Mouse (Mus musculus) spleen, adult 12 weeks (tissue): Measurements from ENCODE around the gene Dicer1.

ENCODE experiments used
- DNase-seq: peaks from one replicate; pipeline ENCODE4 v3.0.0; 2022; ENCODE audit warnings: low spot score

Gene Dicer1

GRCm38 (mm10) chr12:104677371-104677924 lies 74.3 kb downstream of the Dicer1 start:
- DNase-seq, result no peak

GRCm38 (mm10) chr12:104676535-104677370 lies 75.0 kb downstream of the Dicer1 start:
- no peak for DNase-seq

GRCm38 (mm10) chr12:104672976-104673375 lies 78.8 kb downstream of the Dicer1 start:
- DNase-seq, result no peak

DNA sequence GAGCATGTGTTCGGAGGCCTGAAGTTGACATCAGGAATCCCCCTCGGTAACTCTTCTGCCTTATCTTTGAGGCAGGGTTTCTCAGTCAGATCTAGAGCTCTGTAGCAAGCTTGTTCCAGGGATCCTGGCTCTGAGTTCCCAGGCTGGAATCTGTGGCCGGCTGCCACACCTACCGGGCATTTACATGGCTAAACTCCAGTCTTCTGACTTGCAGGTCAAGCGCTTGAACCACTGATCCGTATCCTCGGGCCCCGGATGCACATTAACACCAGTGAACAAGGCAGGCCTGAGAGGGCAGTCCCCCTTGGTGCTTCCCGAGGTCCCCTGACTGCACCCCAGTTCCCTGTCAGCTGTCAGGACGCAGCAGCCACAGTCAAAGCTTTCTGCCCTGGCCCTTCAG lies 79.3 kb downstream of the Dicer1 start:
- DNase-seq, result no peak

DNA sequence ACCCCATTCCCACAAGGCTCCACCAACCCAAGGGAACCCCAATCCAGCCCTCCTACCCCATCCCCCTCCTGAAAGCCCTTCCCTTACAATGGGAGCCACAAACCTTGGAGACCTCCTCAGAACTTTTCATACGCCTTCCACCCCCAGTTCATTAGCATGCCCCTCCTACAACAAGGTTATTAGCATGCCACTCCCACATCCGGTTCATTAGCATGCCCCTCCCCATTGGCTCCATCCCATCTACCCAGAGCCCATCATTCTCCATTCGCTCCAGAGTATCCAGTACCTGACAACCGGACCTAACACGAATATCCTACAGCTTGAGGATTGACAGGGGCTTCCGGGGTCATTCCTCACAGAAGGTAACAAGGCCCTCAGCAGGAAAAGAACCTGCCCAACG lies 83.9 kb downstream of the Dicer1 start:
- no peak for DNase-seq

DNA sequence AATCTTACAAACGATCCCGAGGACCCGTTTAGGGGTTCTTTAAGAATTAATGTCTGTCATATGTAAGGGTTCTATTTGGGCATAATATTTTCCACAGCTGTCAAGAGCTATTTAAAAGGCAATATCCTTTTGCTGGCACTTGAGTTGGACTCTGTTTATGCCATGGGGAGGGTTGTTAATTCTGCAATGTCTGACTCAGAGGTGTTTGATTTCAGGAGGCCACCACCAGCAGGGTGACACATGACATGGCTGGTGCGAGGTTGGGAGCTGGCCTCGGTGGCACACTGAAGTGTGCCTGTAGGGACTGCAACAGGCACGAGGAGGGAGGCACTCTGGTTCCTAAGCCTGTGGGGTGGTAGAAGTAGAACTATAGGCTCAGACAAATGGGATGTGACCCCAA lies 85.8 kb downstream of the Dicer1 start:
- no peak for DNase-seq

GRCm38 (mm10) chr12:104665521-104665920 lies 86.2 kb downstream of the Dicer1 start:
- no peak for DNase-seq

DNA sequence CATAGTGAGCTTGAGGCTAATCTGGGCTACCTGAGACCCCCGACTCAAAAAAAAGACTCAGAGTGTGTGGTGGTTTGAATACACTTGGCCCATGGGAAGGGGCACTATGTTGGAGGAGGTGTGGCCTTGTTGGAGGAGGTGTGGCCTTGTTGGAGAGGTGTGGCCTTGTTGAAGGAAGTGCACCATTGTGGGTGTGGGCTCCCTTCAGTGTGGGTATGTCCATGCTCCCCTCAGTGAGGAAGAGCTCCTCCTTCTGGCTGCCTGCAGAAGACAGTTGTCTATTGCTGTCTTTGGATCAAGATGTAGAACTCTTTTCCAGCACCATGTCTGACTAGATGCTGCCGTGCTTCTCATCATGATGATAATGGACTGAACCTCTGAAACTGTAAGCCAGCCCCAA lies 95.6 kb downstream of the Dicer1 start:
- no peak for DNase-seq

DNA sequence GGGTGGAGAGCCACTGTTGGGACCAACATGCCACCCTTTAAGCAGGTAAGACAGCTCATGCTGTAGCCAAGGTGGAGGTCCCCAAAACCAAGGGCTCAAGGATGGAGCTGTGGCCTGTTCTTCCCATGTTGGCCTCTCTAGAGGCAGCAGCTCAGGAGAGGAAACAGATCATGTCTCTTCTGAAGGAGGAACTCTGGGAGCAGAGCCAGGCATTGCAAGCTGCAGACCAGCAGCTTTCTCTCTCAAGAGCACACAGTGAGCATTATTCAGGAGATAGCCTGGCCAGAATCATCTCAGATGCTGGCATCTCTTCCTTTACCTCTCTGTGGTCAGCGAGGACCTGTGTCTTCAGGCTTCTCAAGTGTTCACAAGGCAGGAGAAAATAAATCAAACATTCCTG lies 96.7 kb downstream of the Dicer1 start:
- no peak for DNase-seq

- no peak for DNase-seq
These were observed 99.7 kb downstream of the Dicer1 start for GRCm38 (mm10) chr12:104652021-104652420.

DNA sequence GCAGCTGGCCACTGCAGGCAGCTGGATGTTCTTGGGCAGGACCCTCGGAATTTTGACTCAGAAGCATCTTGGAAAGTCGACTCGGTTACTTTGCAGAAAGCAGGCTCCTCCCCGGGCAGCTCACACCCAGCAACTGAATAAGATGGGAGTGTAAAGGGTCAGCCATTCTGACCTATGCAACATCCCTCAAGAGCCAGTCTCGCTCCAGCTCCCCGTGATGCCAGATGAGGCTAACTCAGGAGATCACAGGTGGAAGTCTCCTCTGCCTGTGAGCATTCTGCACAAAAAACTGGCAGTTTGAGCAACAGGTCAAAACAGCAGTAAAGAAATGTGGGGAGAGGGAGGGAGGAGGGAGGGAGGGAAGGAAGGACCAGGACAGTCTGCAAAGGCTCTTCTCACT lies 100.5 kb downstream of the Dicer1 start:
- DNase-seq, result no peak

DNA sequence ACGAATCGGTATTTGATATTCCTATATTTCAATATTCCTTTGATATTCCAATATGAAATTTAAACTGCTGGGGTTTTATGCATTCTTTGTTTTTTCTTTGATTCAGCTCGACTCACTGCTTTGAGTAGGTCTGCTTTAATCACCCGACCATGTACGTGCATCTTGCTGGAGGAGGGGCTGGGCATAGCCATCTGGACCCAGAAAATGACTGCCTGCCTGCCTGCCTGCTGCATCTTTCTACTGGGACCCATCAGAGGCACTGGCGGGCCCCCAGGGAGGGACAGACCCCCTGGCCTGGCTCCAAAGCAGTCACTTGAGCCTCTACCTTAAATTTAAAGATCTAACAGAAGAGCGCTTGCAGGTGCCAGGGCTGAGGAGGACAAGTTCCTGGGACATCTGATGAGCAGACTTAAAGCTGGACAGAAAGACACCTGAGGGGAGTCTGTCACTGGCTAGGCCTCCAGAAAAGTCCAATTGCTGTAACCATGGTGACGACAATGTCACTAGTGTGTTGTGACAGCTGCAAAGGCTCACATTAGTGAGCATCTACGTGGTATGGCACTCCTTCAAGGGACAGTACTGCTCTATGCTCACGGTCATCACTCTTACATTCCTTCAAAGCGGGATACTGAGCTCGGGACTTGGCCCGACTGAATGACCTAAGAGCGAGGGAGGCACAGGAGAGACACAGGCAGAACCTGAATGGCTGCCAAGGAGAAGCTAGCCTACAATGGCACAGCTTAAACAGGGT lies 101.1 kb downstream of the Dicer1 start:
- no peak for DNase-seq

- no peak for DNase-seq
These were observed 103.4 kb downstream of the Dicer1 start for GRCm38 (mm10) chr12:104648366-104648765.

GRCm38 (mm10) chr12:104642337-104642736 lies 109.4 kb downstream of the Dicer1 start:
- DNase-seq, result no peak

DNA sequence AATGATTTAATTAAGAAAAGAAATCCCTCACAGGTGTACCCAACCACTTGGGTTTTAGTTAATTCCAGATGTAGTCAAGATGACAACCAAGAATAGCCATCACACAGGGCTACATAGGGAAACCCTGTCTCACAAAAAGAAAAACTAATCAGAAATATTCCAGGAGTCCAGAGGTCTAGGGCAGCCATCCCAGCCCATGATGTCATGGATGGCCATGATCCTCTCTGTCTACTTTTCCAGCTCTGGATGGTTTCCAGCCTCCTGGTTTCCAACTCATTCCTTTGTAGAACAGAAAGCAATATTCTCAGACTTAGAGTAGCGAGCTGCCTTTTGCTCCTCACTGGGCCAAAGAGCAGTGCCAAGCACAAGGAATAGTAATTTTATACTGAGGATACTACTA lies 110.8 kb downstream of the Dicer1 start:
- no peak for DNase-seq

- no peak for DNase-seq
These were observed 113.6 kb downstream of the Dicer1 start for GRCm38 (mm10) chr12:104638156-104638555.
